Mouse (Mus musculus) limb, embryonic 14.5 days (tissue): ENCODE measurements around the gene Rnase10. TPM values are rescaled to one million over a fixed set of nuclear protein-coding genes. Genes with fewer than 3 reads are reported as not detected.
A peak's percentile ranks its signal among the peaks of the same experiment; 100 is the strongest.

Experiments
- ATAC-seq: fragments of 200-750 bp; cut with Nextera tagmentation; 2 replicates; pipeline ENCODE4 v1.8.0; 2017; ENCODE audit warnings: low read depth, moderate number of reproducible peaks, moderate TSS enrichment; ENCODE audit not compliant: low FRiP score
- DNase-seq: peaks from one replicate; pipeline ENCODE4 v3.0.0-alpha.2; 2015; ENCODE audit warnings: low spot score
- H3K27ac ChIP-seq: fragments of 300-500 bp; sonication (generic); replicated peaks from 2 replicates; pipeline ENCODE4 v1.5.1; 2014; ENCODE audit warnings: low read depth, mild to moderate bottlenecking, low read length, moderate library complexity, mixed read lengths
- H3K27me3 ChIP-seq: fragments of 300-500 bp; sonication (generic); 2 replicates; pipeline ENCODE4 v1.6.1; 2014; ENCODE audit warnings: low read length, mixed read lengths; ENCODE audit not compliant: control insufficient read depth, insufficient read depth
- H3K36me3 ChIP-seq: fragments of 300-500 bp; sonication (generic); 2 replicates; pipeline ENCODE4 v1.6.1; 2014; ENCODE audit warnings: mild to moderate bottlenecking, low read length, moderate library complexity, mixed read lengths; ENCODE audit not compliant: control insufficient read depth, insufficient read depth
- H3K4me1 ChIP-seq: fragments of 300-500 bp; sonication (generic); 2 replicates; pipeline ENCODE4 v1.6.1; 2014; ENCODE audit warnings: antibody characterized with exemption, low read length, mixed read lengths; ENCODE audit not compliant: control insufficient read depth, insufficient read depth
- H3K4me2 ChIP-seq: fragments of 300-500 bp; sonication (generic); replicated peaks from 2 replicates; pipeline ENCODE4 v1.6.1; 2014; ENCODE audit warnings: low read depth, mild to moderate bottlenecking, low read length, moderate library complexity; ENCODE audit not compliant: severe bottlenecking
- H3K4me3 ChIP-seq: fragments of 300-500 bp; sonication (generic); replicated peaks from 2 replicates; pipeline ENCODE4 v1.5.1; 2014; ENCODE audit warnings: low read length
- H3K9ac ChIP-seq: fragments of 300-500 bp; sonication (generic); 2 replicates; pipeline ENCODE4 v1.6.1; 2014; ENCODE audit warnings: mild to moderate bottlenecking, low read depth, low read length, moderate library complexity; ENCODE audit not compliant: severe bottlenecking
- H3K9me3 ChIP-seq: fragments of 300-500 bp; sonication (generic); 2 replicates; pipeline ENCODE4 v1.6.1; 2016; ENCODE audit warnings: low read length; ENCODE audit not compliant: control insufficient read depth
- POLR2A ChIP-seq: fragments of 200-500 bp; IDR thresholded peaks from 2 replicates; pipeline ENCODE4 v1.8.0; 2012; ENCODE audit warnings: inconsistent platforms, mild to moderate bottlenecking, moderate library complexity, borderline replicate concordance; ENCODE audit not compliant: insufficient read depth, insufficient read length; ENCODE audit errors: extremely low read depth
- WGBS: fragments of 180-500 bp; shearing (Covaris S2); extraction: QIAGEN DNeasy Blood & Tissue Kit; methylation state at CpG from one replicate; pipeline ENCODE4 v1.1.7; 2014; 5-methylcytosine and 5-hydroxymethylcytosine counted together
- polyA plus RNA-seq, 2 experiments: library from polyadenylated mRNA; depleted of rRNA in 1 of 2; stranded (reverse) in 1 of 2; unstranded in 1 of 2; fragments of >200 nt; fragmentation: Nextera tagmentation in 1 of 2; extraction: Ambion mirVana in 1 of 2; gene quantifications; 2 replicates each; pipeline versions ENCODE4 v1.2.1 to v1.2.3; 2012 to 2014

Gene Rnase10
- polyA plus RNA-seq, 2 experiments: 0.13 TPM; not detected in 1

- H3K27me3 ChIP-seq: no peaks in the 10 kb centered on the region
- no peak overlapping the region for H3K27ac ChIP-seq
- DNase-seq (no peak), ATAC-seq (no peak)
- WGBS: 82% methylated on average over 3 of the region's 3 CpGs
- no peak for TF ChIP-seq POLR2A
- H3K4me1 ChIP-seq: no peaks in the 10 kb centered on the region
- no peaks in the 10 kb centered on the region for H3K36me3 ChIP-seq
- H3K4me3 ChIP-seq: no peak overlapping the region
- no peak overlapping the region for H3K9ac ChIP-seq
- no peaks in the 10 kb centered on the region for H3K9me3 ChIP-seq
- H3K4me2 ChIP-seq: no peak overlapping the region
These were observed 16.5 kb upstream of the Rnase10 start for GRCm38 (mm10) chr14:50991037-50991436.

GRCm38 (mm10) chr14:50997088-50997487 is 10.5 kb upstream of the Rnase10 start:
- no peak overlapping the region for H3K9ac ChIP-seq
- no peak overlapping the region for H3K4me3 ChIP-seq
- no peaks in the 10 kb centered on the region for H3K4me1 ChIP-seq
- H3K27me3 ChIP-seq: no peaks in the 10 kb centered on the region
- no peak for TF ChIP-seq POLR2A
- ATAC-seq (no peak), DNase-seq (no peak)
- WGBS: 49% methylated on average over 3 of the region's 3 CpGs
- H3K27ac ChIP-seq: no peak overlapping the region
- no peak overlapping the region for H3K4me2 ChIP-seq
- H3K36me3 ChIP-seq: no peaks in the 10 kb centered on the region
- no peaks in the 10 kb centered on the region for H3K9me3 ChIP-seq

- DNase-seq: no peak
- no peaks in the 10 kb centered on the region for H3K27me3 ChIP-seq
- TF ChIP-seq POLR2A: no peak
- H3K4me3 ChIP-seq: no peak overlapping the region
- no peaks in the 10 kb centered on the region for H3K4me1 ChIP-seq
- no peak overlapping the region for H3K27ac ChIP-seq
- H3K36me3 ChIP-seq: no peaks in the 10 kb centered on the region
- no peak overlapping the region for H3K9ac ChIP-seq
- no peak for ATAC-seq
- 86% methylated on average over 2 of the region's 2 CpGs for WGBS
- no peak overlapping the region for H3K4me2 ChIP-seq
- H3K9me3 ChIP-seq: no peaks in the 10 kb centered on the region
These were observed 9.4 kb upstream of the Rnase10 start for GRCm38 (mm10) chr14:50997999-50998666.

GRCm38 (mm10) chr14:51007914-51008713 is 563 bp downstream of the Rnase10 start:
- Histone ChIP-seq H3K4me2 (no peak overlapping the region), H3K9me3 (no peaks in the 10 kb centered on the region), H3K9ac (no peak overlapping the region), H3K4me1 (no peaks in the 10 kb centered on the region), H3K4me3 (no peak overlapping the region), H3K27ac (peak overlapping the region; percentile 67), H3K27me3 (no peaks in the 10 kb centered on the region), H3K36me3 (no peaks in the 10 kb centered on the region)
- DNase-seq: peak; percentile 59
- WGBS: 71% methylated on average over 13 of the region's 13 CpGs
- no peak for ATAC-seq
- TF ChIP-seq POLR2A: no peak

GRCm38 (mm10) chr14:51008781-51009180 is 1.2 kb downstream of the Rnase10 start:
- ATAC-seq: no peak
- no peaks in the 10 kb centered on the region for H3K27me3 ChIP-seq
- H3K4me3 ChIP-seq: no peak overlapping the region
- 73% methylated on average over 4 of the region's 4 CpGs for WGBS
- no peak for DNase-seq
- no peaks in the 10 kb centered on the region for H3K36me3 ChIP-seq
- H3K27ac ChIP-seq: no peak overlapping the region
- no peaks in the 10 kb centered on the region for H3K4me1 ChIP-seq
- no peak overlapping the region for H3K4me2 ChIP-seq
- no peak overlapping the region for H3K9ac ChIP-seq
- no peak for TF ChIP-seq POLR2A
- no peaks in the 10 kb centered on the region for H3K9me3 ChIP-seq
